Mouse (Mus musculus): ENCODE measurements around the gene Ccdc47.
A peak's percentile ranks its signal among the peaks of the same experiment; 100 is the strongest.

GRCm38 (mm10) chr11:106170807-106171206, 45.3 kb downstream of the Ccdc47 start:
- TF ChIP-seq CTCF (IDR thresholded peaks at IDR 0.05; ENCODE audit: extremely low read depth, insufficient read length, insufficient replicate concordance, low read depth, low read length) (peak; percentile 32; the same call in 1 of the 2 replicates), POLR2A (IDR thresholded peaks at IDR 0.05; ENCODE audit: low read depth, low read length) (no peak)
